ENCODE assay signal across 10 mouse cellular contexts in the genomic region with DNA sequence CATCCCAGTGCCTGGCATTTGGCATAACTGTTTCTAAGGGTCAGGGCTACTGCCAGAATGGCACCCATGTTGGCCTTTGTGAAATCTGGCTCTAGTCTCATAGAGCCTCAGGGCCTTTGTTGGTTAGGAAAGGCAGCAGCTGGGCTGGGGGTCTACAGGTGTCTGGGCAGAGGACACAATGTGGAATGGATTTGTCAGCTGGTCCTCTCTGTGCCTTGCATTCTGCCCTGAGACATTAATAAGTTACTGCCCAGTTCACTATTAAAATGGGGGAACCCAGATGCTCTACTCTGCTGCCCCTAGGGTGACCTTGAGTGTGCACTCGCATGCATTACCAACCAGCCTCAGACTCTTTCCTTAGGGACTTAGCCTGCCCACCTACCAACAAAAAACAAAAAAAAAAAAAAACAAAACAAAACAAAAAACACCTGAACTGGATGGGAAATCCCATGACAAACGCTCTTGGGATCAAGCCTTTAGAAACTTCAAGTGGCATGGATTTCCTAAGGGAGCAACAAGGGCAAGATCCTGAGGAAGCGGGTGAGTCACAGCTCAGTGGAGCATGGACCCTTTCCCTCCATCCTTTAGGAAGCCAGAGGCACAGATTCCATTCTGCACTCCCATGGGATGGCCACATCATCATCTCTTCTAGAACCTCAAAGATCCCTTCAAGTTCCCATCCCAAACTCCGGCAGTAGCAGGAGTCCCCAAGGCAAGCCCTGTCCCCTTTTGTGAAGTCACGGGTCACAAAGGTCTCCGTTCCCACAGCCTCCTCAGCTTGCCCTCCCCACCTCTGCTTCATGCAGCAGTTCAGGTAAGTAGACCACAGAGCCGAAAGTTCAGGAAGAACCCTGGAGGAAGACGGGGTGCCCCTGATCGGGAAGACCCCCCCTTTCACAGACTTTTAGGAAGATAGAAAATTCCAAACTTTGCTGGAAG. TPM values are rescaled to one million over a fixed set of nuclear protein-coding genes. Genes with fewer than 3 reads are reported as not detected.
DNase-seq lines count a peak whose midpoint lies in the region; ATAC-seq lines count a peak whose summit lies in the region.
"Had no signal": no experiment of that assay in that cellular context is flagged by ENCODE, and none has a peak within 500 bp of the region (broad histone marks: within the 10 kb centered on the region; RNA-seq: fewer than 3 reads in every experiment).

No protein-coding gene starts in this region.

- no peak for DNase-seq in neural tube, embryonic 11.5 days (ENCODE audit: low spot score)
- DNase-seq in neural tube, embryonic 10.5 days (ENCODE audit: extremely low spot score, low spot score) = no peak
- no peak for DNase-seq in left cerebral cortex, postnatal 36 days (ENCODE audit: low spot score in 2 of 2)
- no peak for DNase-seq in cerebellum, postnatal 4 days (ENCODE audit: low spot score in 2 of 2)
- DNase-seq in gastrocnemius, postnatal 25 days = no peak
- DNase-seq: cerebellum, adult 9-11 months had no signal

- 77% methylated on average over 9 of the region's 9 CpGs for WGBS in neural tube, embryonic 11.5 days
- 59% methylated on average over 9 of the region's 9 CpGs for WGBS in hindbrain, embryonic 12.5 days
- 64% methylated on average over 9 of the region's 9 CpGs for WGBS in limb, embryonic 13.5 days

- H3K4me1 ChIP-seq in neural tube, embryonic 11.5 days (ENCODE audit: control insufficient read depth, insufficient read depth, low read length) = peaks cover 33% of the 10 kb centered on the region
- peaks cover 52% of the 10 kb centered on the region for H3K4me1 ChIP-seq in hindbrain, embryonic 12.5 days
- peaks cover 51% of the 10 kb centered on the region for H3K4me1 ChIP-seq in limb, embryonic 13.5 days

- peak overlapping the region; percentile 44 for H3K4me3 ChIP-seq in neural tube, embryonic 11.5 days (ENCODE audit: low read depth, low read length)
- H3K4me3 ChIP-seq in hindbrain, embryonic 12.5 days = peak overlapping the region; percentile 49
- peak overlapping the region; percentile 72 for H3K4me3 ChIP-seq in limb, embryonic 13.5 days

- peak overlapping the region; percentile 71 for H3K4me2 ChIP-seq in neural tube, embryonic 11.5 days (ENCODE audit: low read depth)
- peak overlapping the region; percentile 68 for H3K4me2 ChIP-seq in hindbrain, embryonic 12.5 days (replicated peaks)
- peak overlapping the region; percentile 96 for H3K4me2 ChIP-seq in limb, embryonic 13.5 days (replicated peaks)

- no peak for ATAC-seq in neural tube, embryonic 11.5 days (ENCODE audit: insufficient read depth, low FRiP score, low TSS enrichment)
- no peak for ATAC-seq in hindbrain, embryonic 12.5 days (ENCODE audit: low FRiP score)
- ATAC-seq in limb, embryonic 13.5 days (ENCODE audit: low FRiP score, low read depth) = no peak
- ATAC-seq in CD4-positive, CD25-positive, alpha-beta regulatory T cell, adult 4 months = no peak
- ATAC-seq: Patski had no signal

- intact Hi-C loops in left cerebral cortex, postnatal 36 days (cut with DNase I) = no loop called here

- H3K9me3 ChIP-seq in neural tube, embryonic 11.5 days (ENCODE audit: control insufficient read depth, low read length) = no peaks in the 10 kb centered on the region
- no peaks in the 10 kb centered on the region for H3K9me3 ChIP-seq in hindbrain, embryonic 12.5 days (replicated peaks)
- H3K9me3 ChIP-seq in limb, embryonic 13.5 days = no peaks in the 10 kb centered on the region

- H3K36me3 ChIP-seq in neural tube, embryonic 11.5 days (ENCODE audit: control insufficient read depth, insufficient read depth, low read length) = peaks cover 22% of the 10 kb centered on the region
- H3K36me3 ChIP-seq in hindbrain, embryonic 12.5 days = peaks cover 40% of the 10 kb centered on the region
- peaks cover 55% of the 10 kb centered on the region for H3K36me3 ChIP-seq in limb, embryonic 13.5 days

- peak overlapping the region; percentile 81; the same call in 1 of the 2 replicates for H3K9ac ChIP-seq in neural tube, embryonic 11.5 days (ENCODE audit: low read length)
- H3K9ac ChIP-seq in hindbrain, embryonic 12.5 days = peak overlapping the region; percentile 44; the same call in 1 of the 2 replicates
- peak overlapping the region; percentile 97 for H3K9ac ChIP-seq in limb, embryonic 13.5 days

- H3K27me3 ChIP-seq in neural tube, embryonic 11.5 days (ENCODE audit: control insufficient read depth, insufficient read depth, low read length) = no peaks in the 10 kb centered on the region
- H3K27me3 ChIP-seq in hindbrain, embryonic 12.5 days = no peaks in the 10 kb centered on the region
- no peaks in the 10 kb centered on the region for H3K27me3 ChIP-seq in limb, embryonic 13.5 days
- H3K27me3 ChIP-seq: Patski had no signal

- no peak overlapping the region for H3K27ac ChIP-seq in neural tube, embryonic 11.5 days (ENCODE audit: low read depth, low read length)
- no peak overlapping the region for H3K27ac ChIP-seq in hindbrain, embryonic 12.5 days
- H3K27ac ChIP-seq in limb, embryonic 13.5 days = peak overlapping the region; percentile 99

RNA-seq across cellular contexts. Expression of a gene that starts 3.0 kb away (rescaled TPM):
- 337 and 339 TPM in 2 replicates for polyA plus RNA-seq in neural tube, embryonic 11.5 days (2014; fragmentation: Nextera tagmentation; extraction: Ambion mirVana)
- polyA plus RNA-seq in hindbrain, embryonic 12.5 days (2016; fragmentation: Nextera tagmentation; extraction: Ambion mirVana) = 838 and 891 TPM in 2 replicates
- 1,782 and 1,939 TPM in 2 replicates for polyA plus RNA-seq in limb, embryonic 13.5 days (2015; fragmentation: Nextera tagmentation; extraction: Ambion mirVana)
- polyA plus RNA-seq in CD4-positive, CD25-positive, alpha-beta regulatory T cell, adult 4 months (2017; shearing (Covaris generic)) = under 1 TPM in 1 of 2 experiments, not detected in 1; 0.15 TPM
- total RNA-seq in left cerebral cortex, postnatal 36 days (2021) = 10 to 100 TPM; 22.6 to 25.6 TPM
- total RNA-seq in gastrocnemius, postnatal 25 days (2021) = 100 to 1,000 TPM; 123 to 166 TPM

RNA-seq across cellular contexts. Expression of a gene that starts 31.2 kb away (rescaled TPM):
- polyA plus RNA-seq in neural tube, embryonic 11.5 days (2014; fragmentation: Nextera tagmentation; extraction: Ambion mirVana) = 32.5 and 39.9 TPM in 2 replicates
- polyA plus RNA-seq in hindbrain, embryonic 12.5 days (2016; fragmentation: Nextera tagmentation; extraction: Ambion mirVana) = 43.8 and 44.5 TPM in 2 replicates
- polyA plus RNA-seq in limb, embryonic 13.5 days (2015; fragmentation: Nextera tagmentation; extraction: Ambion mirVana) = 14.0 and 14.5 TPM in 2 replicates
- 10 to 100 TPM; 13.6 to 21.0 TPM for polyA plus RNA-seq in CD4-positive, CD25-positive, alpha-beta regulatory T cell, adult 4 months (2017; shearing (Covaris generic))
- total RNA-seq in left cerebral cortex, postnatal 36 days (2021) = 10 to 100 TPM; 32.2 to 44.9 TPM
- 1 to 10 TPM; 2.6 to 3.0 TPM for total RNA-seq in gastrocnemius, postnatal 25 days (2021)

Comparison
In these comparisons a context has a peak if more than half of its experiments do, and no peak if none do; other contexts are left out.
1. H3K9ac ChIP-seq: peak in every context shown above with its lines; median percentile 97 in limb, embryonic 13.5 days; 81 in neural tube, embryonic 11.5 days; 44 in hindbrain, embryonic 12.5 days.
2. RNA of a gene that starts 3.0 kb away (polyA plus RNA-seq): 1,782 to 1,939 TPM in limb, embryonic 13.5 days, 838 to 891 TPM in hindbrain, embryonic 12.5 days and 337 to 339 TPM in neural tube, embryonic 11.5 days; 0.15 TPM in CD4-positive, CD25-positive, alpha-beta regulatory T cell, adult 4 months; every median in the first group is over 100 times any median in the second.
3. Peak in every context shown above with its lines, with median percentiles within 50 percentile points of each other: H3K4me2 ChIP-seq and H3K4me3 ChIP-seq.